Mouse (Mus musculus) embryo, embryonic 10.5 days (tissue): ENCODE results near the gene Gskip.

Source experiments
- DNase-seq: peaks from one replicate; pipeline ENCODE4 v3.0.0-alpha.2; 2015; ENCODE audit warnings: low spot score

Gene Gskip

GRCm38 (mm10) chr12:105722657-105723056 is 38.0 kb downstream of the Gskip start:
- DNase-seq = peak; percentile 84

GRCm38 (mm10) chr12:105724616-105725015 is 40.0 kb downstream of the Gskip start:
- no peak for DNase-seq

GRCm38 (mm10) chr12:105725736-105726135 is 41.1 kb downstream of the Gskip start:
- no peak for DNase-seq

- DNase-seq = no peak
These were observed 42.6 kb downstream of the Gskip start for GRCm38 (mm10) chr12:105727268-105727667.

GRCm38 (mm10) chr12:105727964-105728363 is 43.3 kb downstream of the Gskip start:
- peak; percentile 74 for DNase-seq

- DNase-seq = no peak
These were observed 46.3 kb downstream of the Gskip start for GRCm38 (mm10) chr12:105730851-105731460.

GRCm38 (mm10) chr12:105733370-105734159 is 48.9 kb downstream of the Gskip start:
- DNase-seq = no peak

- no peak for DNase-seq
These were observed 50.7 kb downstream of the Gskip start for GRCm38 (mm10) chr12:105735226-105735888.

- no peak for DNase-seq
These were observed 51.2 kb downstream of the Gskip start for GRCm38 (mm10) chr12:105735889-105736251.

- DNase-seq = no peak
These were observed 53.9 kb downstream of the Gskip start for GRCm38 (mm10) chr12:105738316-105739096.

GRCm38 (mm10) chr12:105739656-105740055 is 55.0 kb downstream of the Gskip start:
- DNase-seq = no peak

GRCm38 (mm10) chr12:105748114-105748513 is 63.5 kb downstream of the Gskip start:
- no peak for DNase-seq
